Mouse (Mus musculus) olfactory bulb, adult 2 months (tissue): ENCODE data around the gene Rfx2.

Source experiments
- CTCF ChIP-seq: fragments of 200-500 bp; IDR thresholded peaks from 2 replicates; pipeline ENCODE4 v1.5.1; 2012; ENCODE audit warnings: low read depth, mild to moderate bottlenecking, low read length, moderate library complexity; ENCODE audit not compliant: insufficient read depth
- POLR2A ChIP-seq: fragments of 200-500 bp; IDR thresholded peaks from 2 replicates; pipeline ENCODE4 v1.6.1; 2012; ENCODE audit warnings: mild to moderate bottlenecking, low read depth, low read length, moderate library complexity; ENCODE audit not compliant: insufficient read depth

- TF ChIP-seq CTCF (no peak), POLR2A (no peak)
These were observed 46.2 kb upstream of the Rfx2 start for GRCm38 (mm10) chr17:56876981-56877380.
